Mouse (Mus musculus) spleen, adult 2 months (tissue): Measurements from ENCODE around the gene Bicc1.

ENCODE experiments used
- CTCF ChIP-seq: fragments of 200-500 bp; IDR thresholded peaks from 2 replicates; pipeline ENCODE4 v1.5.1; 2011; ENCODE audit warnings: mild to moderate bottlenecking, inconsistent platforms; ENCODE audit not compliant: insufficient read depth, insufficient read length, insufficient replicate concordance; ENCODE audit errors: extremely low read depth
- POLR2A ChIP-seq: fragments of 200-500 bp; IDR thresholded peaks from 2 replicates; pipeline ENCODE4 v1.6.1; 2011; ENCODE audit warnings: low read depth, low read length, inconsistent platforms

- no peak for TF ChIP-seq CTCF
- no peak for TF ChIP-seq POLR2A
Measured at GRCm38 (mm10) chr10:71138132-71138851, 21.2 kb downstream of the Bicc1 start.
